In genomic region chr9:66713135-66714021, GRCm38 (mm10) we compare ENCODE assay signal across 8 mouse cellular contexts. TPM values are rescaled to one million over a fixed set of nuclear protein-coding genes. Genes with fewer than 3 reads are reported as not detected.
DNase-seq lines count a peak whose midpoint lies in the region; ATAC-seq and TF ChIP-seq lines count a peak whose summit lies in the region.

Gene Car12 (plus strand): TSS chr9:66713686.

- no peaks in the 10 kb centered on the region for H3K36me3 ChIP-seq in forebrain, embryonic 15.5 days
- no peaks in the 10 kb centered on the region for H3K36me3 ChIP-seq in lung, embryonic 14.5 days (ENCODE audit: insufficient read depth)
- no peaks in the 10 kb centered on the region for H3K36me3 ChIP-seq in neural tube, embryonic 15.5 days

- H3K4me3 ChIP-seq in left cerebral cortex, adult 2 months: peak within 1 kb of the TSS; percentile 46
- peak within 1 kb of the TSS; percentile 43 for H3K4me3 ChIP-seq in forebrain, embryonic 15.5 days
- H3K4me3 ChIP-seq in lung, embryonic 14.5 days (ENCODE audit: low read depth, low read length): peak within 1 kb of the TSS; percentile 41
- H3K4me3 ChIP-seq in neural tube, embryonic 15.5 days (replicated peaks): peak within 1 kb of the TSS; percentile 40

- peak; percentile 81 for ATAC-seq in forebrain, embryonic 15.5 days (replicated peaks)
- ATAC-seq in lung, embryonic 14.5 days (ENCODE audit: insufficient read depth): peak; percentile 49
- no peak; the same call in 1 of the 2 replicates for ATAC-seq in neural tube, embryonic 15.5 days (ENCODE audit: low FRiP score)

- peak; percentile 22 to 26 for DNase-seq in left cerebral cortex, adult 2 months (ENCODE audit: extremely low spot score in 1 of 2, low spot score in 2 of 2)
- no peak for DNase-seq in left cerebral cortex, postnatal 4 days
- peak; percentile 69 for DNase-seq in brain, embryonic 14.5 days (ENCODE audit: low read depth)
- DNase-seq in kidney, adult 9 months: peak; percentile 74
- peak; percentile 62 for DNase-seq in lung, embryonic 14.5 days
- DNase-seq in right cerebral cortex, postnatal 36 days (ENCODE audit: low spot score in 2 of 2): no peak

- H3K9ac ChIP-seq in forebrain, embryonic 15.5 days (replicated peaks): peak within 1 kb of the TSS; percentile 45
- H3K9ac ChIP-seq in lung, embryonic 14.5 days: peak within 1 kb of the TSS; percentile 40
- peak within 1 kb of the TSS; percentile 47 for H3K9ac ChIP-seq in neural tube, embryonic 15.5 days (replicated peaks)

- 0 out of 2 replicates have a peak, but pooled peaks cover 4% of the 10 kb centered on the region for H3K27me3 ChIP-seq in forebrain, embryonic 15.5 days
- peaks cover 13% of the 10 kb centered on the region; the same call in 1 of the 2 replicates for H3K27me3 ChIP-seq in lung, embryonic 14.5 days (ENCODE audit: insufficient read depth, low read length)
- H3K27me3 ChIP-seq in neural tube, embryonic 15.5 days (replicated peaks): peaks cover 20% of the 10 kb centered on the region

- H3K4me1 ChIP-seq in forebrain, embryonic 15.5 days: peaks cover 37% of the 10 kb centered on the region
- H3K4me1 ChIP-seq in lung, embryonic 14.5 days (ENCODE audit: insufficient read depth): 0 out of 2 replicates have a peak, but pooled peaks cover 6% of the 10 kb centered on the region
- H3K4me1 ChIP-seq in neural tube, embryonic 15.5 days: peaks cover 29% of the 10 kb centered on the region

- H3K27ac ChIP-seq in left cerebral cortex, adult 2 months: no peak within 1 kb of the TSS
- H3K27ac ChIP-seq in forebrain, embryonic 15.5 days (replicated peaks): no peak within 1 kb of the TSS
- H3K27ac ChIP-seq in lung, embryonic 14.5 days (ENCODE audit: low read depth): no peak within 1 kb of the TSS
- no peak within 1 kb of the TSS for H3K27ac ChIP-seq in neural tube, embryonic 15.5 days (replicated peaks)

- H3K9me3 ChIP-seq in forebrain, embryonic 15.5 days: no peaks in the 10 kb centered on the region
- H3K9me3 ChIP-seq in lung, embryonic 14.5 days (ENCODE audit: low read depth, low read length): no peaks in the 10 kb centered on the region
- no peaks in the 10 kb centered on the region for H3K9me3 ChIP-seq in neural tube, embryonic 15.5 days (replicated peaks)

- intact Hi-C loops in left cerebral cortex, adult 2 months (cut with DNase I): no loop called here
- intact Hi-C loops in left cerebral cortex, postnatal 4 days (cut with DNase I): no loop called here

- WGBS in forebrain, embryonic 15.5 days: 14% methylated on average over 29 of the region's 29 CpGs
- WGBS in lung, embryonic 14.5 days: 12% methylated on average over 29 of the region's 29 CpGs
- WGBS in neural tube, embryonic 15.5 days: 15% methylated on average over 29 of the region's 29 CpGs

- TF ChIP-seq POLR2A in brain, embryonic 14.5 days (IDR thresholded peaks at IDR 0.05; ENCODE audit: borderline replicate concordance, extremely low read depth, insufficient read depth, insufficient read length, poor library complexity, severe bottlenecking): no peak

- TF ChIP-seq CTCF in left cerebral cortex, adult 2 months (IDR thresholded peaks at IDR 0.05): no peak
- TF ChIP-seq CTCF in brain, embryonic 14.5 days (IDR thresholded peaks at IDR 0.05; ENCODE audit: borderline replicate concordance, extremely low read depth, insufficient read depth, insufficient read length): peak; percentile 4; the same call in 1 of the 2 replicates
- TF ChIP-seq CTCF in lung, embryonic 14.5 days (IDR thresholded peaks at IDR 0.05; ENCODE audit: low read depth): no peak

- H3K4me2 ChIP-seq in forebrain, embryonic 15.5 days (replicated peaks): peak within 1 kb of the TSS; percentile 74
- H3K4me2 ChIP-seq in lung, embryonic 14.5 days: peak within 1 kb of the TSS; percentile 80
- peak within 1 kb of the TSS; percentile 79 for H3K4me2 ChIP-seq in neural tube, embryonic 15.5 days

RNA-seq across cellular contexts. Expression of gene Car12, which starts in this region (rescaled TPM):
- 10 to 100 TPM; 17.4 to 19.2 TPM for total RNA-seq in left cerebral cortex, adult 2 months (2021)
- 1 to 10 TPM; 1.2 to 3.3 TPM for total RNA-seq in left cerebral cortex, postnatal 4 days (2021)
- 6.0 and 9.2 TPM in 2 replicates for polyA plus RNA-seq in brain, embryonic 14.5 days (2012; rRNA removed)
- polyA plus RNA-seq in forebrain, embryonic 15.5 days (2015; fragmentation: Nextera tagmentation; extraction: Ambion mirVana): 3.6 and 6.4 TPM in 2 replicates
- 0.92 and 0.93 TPM in 2 replicates for polyA plus RNA-seq in lung, embryonic 14.5 days (2014; fragmentation: Nextera tagmentation; extraction: Ambion mirVana)
- 0.81 and 2.1 TPM in 2 replicates for polyA plus RNA-seq in neural tube, embryonic 15.5 days (2015; fragmentation: Nextera tagmentation; extraction: Ambion mirVana)

Comparison
In these comparisons a context has a peak if more than half of its experiments do, and no peak if none do; other contexts are left out.
1. RNA of gene Car12 (total RNA-seq): 17.4 to 19.2 TPM in left cerebral cortex, adult 2 months; 1.2 to 3.3 TPM in left cerebral cortex, postnatal 4 days; every median in the first group is over 4 times any median in the second.
2. DNase-seq: peak in left cerebral cortex, adult 2 months (2 of 2), brain, embryonic 14.5 days (single experiment) and kidney, adult 9 months (single experiment); none in left cerebral cortex, postnatal 4 days (single experiment) and right cerebral cortex, postnatal 36 days (0 of 2).
3. Peak in DNase-seq, ATAC-seq, H3K4me3 ChIP-seq, H3K9ac ChIP-seq and H3K4me2 ChIP-seq in lung, embryonic 14.5 days; RNA of the gene not detected or under 1 TPM.
4. Peak in every context shown above with its lines, with median percentiles within 50 percentile points of each other: H3K4me3 ChIP-seq, H3K4me2 ChIP-seq and H3K9ac ChIP-seq.